Mouse (Mus musculus) hindbrain, embryonic 16.5 days (tissue): Measurements from ENCODE around the gene Dimt1. TPM values are rescaled to one million over a fixed set of nuclear protein-coding genes. Genes with fewer than 3 reads are reported as not detected.
A peak's percentile ranks its signal among the peaks of the same experiment; 100 is the strongest.

Experiments used
- ATAC-seq: fragments of 200-750 bp; cut with Nextera tagmentation; 2 replicates; pipeline ENCODE4 v1.8.0; 2017; ENCODE audit warnings: moderate TSS enrichment, moderate library complexity
- H3K27ac ChIP-seq: fragments of 300-500 bp; sonication (generic); 2 replicates; pipeline ENCODE4 v1.5.1; 2014; ENCODE audit warnings: low read depth, mild to moderate bottlenecking, control low read depth, low read length, moderate library complexity
- H3K27me3 ChIP-seq: fragments of 300-500 bp; sonication (generic); replicated peaks from 2 replicates; pipeline ENCODE4 v1.6.1; 2014; ENCODE audit warnings: low read length; ENCODE audit not compliant: control insufficient read depth, insufficient read depth
- H3K36me3 ChIP-seq: fragments of 300-500 bp; sonication (generic); 2 replicates; pipeline ENCODE4 v1.6.1; 2014; ENCODE audit warnings: mild to moderate bottlenecking, low read length, moderate library complexity, mixed read lengths; ENCODE audit not compliant: control insufficient read depth, insufficient read depth
- H3K4me1 ChIP-seq: fragments of 300-500 bp; sonication (generic); 2 replicates; pipeline ENCODE4 v1.6.1; 2014; ENCODE audit warnings: low read depth, low read length; ENCODE audit not compliant: control insufficient read depth, insufficient read depth
- H3K4me2 ChIP-seq: fragments of 300-500 bp; sonication (generic); 2 replicates; pipeline ENCODE4 v1.6.1; 2014; ENCODE audit warnings: mild to moderate bottlenecking, low read length, control low read depth, moderate library complexity
- H3K4me3 ChIP-seq: fragments of 300-500 bp; sonication (generic); 2 replicates; pipeline ENCODE4 v1.5.1; 2014; ENCODE audit warnings: mild to moderate bottlenecking, low read length, control low read depth, moderate library complexity
- H3K9ac ChIP-seq: fragments of 300-500 bp; sonication (generic); 2 replicates; pipeline ENCODE4 v1.6.1; 2014; ENCODE audit warnings: low read depth, mild to moderate bottlenecking, control low read depth, low read length, moderate library complexity
- H3K9me3 ChIP-seq: fragments of 300-500 bp; sonication (generic); 2 replicates; pipeline ENCODE4 v1.6.1; 2014; ENCODE audit warnings: mild to moderate bottlenecking, low read length, moderate library complexity; ENCODE audit not compliant: control insufficient read depth
- WGBS: fragments of 180-500 bp; shearing (Covaris S2); extraction: QIAGEN DNeasy Blood & Tissue Kit; methylation state at CpG from one replicate; pipeline ENCODE4 v1.1.7; 2014; 5-methylcytosine and 5-hydroxymethylcytosine counted together
- polyA plus RNA-seq: library from polyadenylated mRNA; unstranded; fragments of >200 nt; fragmentation: Nextera tagmentation; extraction: Ambion mirVana; gene quantifications from 2 replicates; pipeline ENCODE4 v1.2.1, GENCODE M21; 2015

The Dimt1 gene
- polyA plus RNA-seq, 1 experiment from 2014 or later = 39.3 TPM

DNA sequence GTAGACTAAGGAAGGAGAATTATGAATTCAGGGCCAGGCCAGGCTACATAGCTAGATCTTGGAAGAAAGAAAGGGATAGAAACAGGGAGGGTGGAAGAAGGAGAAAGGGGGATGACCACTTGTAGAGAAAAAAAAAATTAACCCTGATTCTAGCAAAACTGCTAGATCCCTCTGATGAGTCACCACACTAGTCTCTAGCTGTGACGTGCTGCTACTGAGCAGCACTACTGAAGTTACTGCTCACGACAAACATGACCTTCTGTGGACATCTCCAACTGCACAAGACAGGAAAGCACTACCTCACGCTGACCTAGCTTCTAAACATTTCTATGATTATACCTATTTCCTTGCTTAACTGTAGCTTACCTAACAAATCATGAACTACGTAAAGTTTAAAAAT, 18.6 kb upstream of the Dimt1 start:
- H3K9me3 ChIP-seq = peaks cover 2% of the 10 kb centered on the region; the same call in 1 of the 2 replicates
- no peak overlapping the region for H3K4me3 ChIP-seq
- no peaks in the 10 kb centered on the region for H3K36me3 ChIP-seq
- H3K4me2 ChIP-seq = no peak overlapping the region
- no peak overlapping the region for H3K9ac ChIP-seq
- H3K27me3 ChIP-seq = no peaks in the 10 kb centered on the region
- H3K4me1 ChIP-seq = no peaks in the 10 kb centered on the region
- 94% methylated on average over 4 of the region's 4 CpGs for WGBS
- no peak overlapping the region for H3K27ac ChIP-seq
- no peak for ATAC-seq

DNA sequence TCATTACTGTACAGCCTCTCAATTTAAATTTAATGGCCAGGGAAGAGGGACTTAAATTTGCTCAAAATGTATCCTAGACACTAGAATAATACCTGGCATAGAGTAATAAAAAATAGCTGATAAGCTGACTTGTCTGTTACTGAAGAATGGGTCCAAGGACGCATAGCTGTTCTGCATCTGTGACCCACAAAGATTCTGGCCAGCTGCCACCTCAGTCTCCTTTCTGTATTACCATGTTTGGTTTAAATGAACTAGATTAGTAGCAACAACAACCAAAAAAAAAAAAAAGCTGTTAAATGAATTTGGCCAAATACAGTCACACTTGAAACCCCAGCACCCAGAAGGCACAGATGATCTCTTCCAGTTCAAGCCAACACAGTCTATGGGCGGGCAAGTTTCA, 17.7 kb upstream of the Dimt1 start:
- Histone ChIP-seq H3K27ac (no peak overlapping the region), H3K4me1 (no peaks in the 10 kb centered on the region), H3K9ac (no peak overlapping the region), H3K9me3 (peaks cover 2% of the 10 kb centered on the region; the same call in 1 of the 2 replicates), H3K4me3 (no peak overlapping the region), H3K4me2 (no peak overlapping the region), H3K27me3 (no peaks in the 10 kb centered on the region), H3K36me3 (no peaks in the 10 kb centered on the region)
- 91% methylated on average over 2 of the region's 2 CpGs for WGBS
- no peak for ATAC-seq

DNA sequence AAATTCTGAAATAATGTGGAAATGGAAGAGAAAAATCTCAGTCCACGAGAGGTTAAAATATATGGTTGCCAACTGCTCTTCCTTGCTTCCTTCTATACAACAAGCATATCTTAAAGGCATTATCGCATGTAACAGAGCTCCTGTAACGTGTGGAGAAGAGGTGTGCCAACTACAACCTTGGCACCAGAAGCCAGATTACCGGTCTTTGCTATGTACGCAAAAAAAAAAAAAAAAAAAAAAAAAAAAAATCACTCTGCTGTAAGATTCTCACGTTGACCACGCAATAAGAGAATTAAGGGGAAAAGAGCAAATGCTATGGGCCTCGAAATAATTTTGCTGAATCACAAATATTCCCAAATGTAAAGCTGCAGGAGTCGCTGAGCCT, 11.1 kb upstream of the Dimt1 start:
- no peak for ATAC-seq
- WGBS = 7% methylated on average over 9 of the region's 9 CpGs

DNA sequence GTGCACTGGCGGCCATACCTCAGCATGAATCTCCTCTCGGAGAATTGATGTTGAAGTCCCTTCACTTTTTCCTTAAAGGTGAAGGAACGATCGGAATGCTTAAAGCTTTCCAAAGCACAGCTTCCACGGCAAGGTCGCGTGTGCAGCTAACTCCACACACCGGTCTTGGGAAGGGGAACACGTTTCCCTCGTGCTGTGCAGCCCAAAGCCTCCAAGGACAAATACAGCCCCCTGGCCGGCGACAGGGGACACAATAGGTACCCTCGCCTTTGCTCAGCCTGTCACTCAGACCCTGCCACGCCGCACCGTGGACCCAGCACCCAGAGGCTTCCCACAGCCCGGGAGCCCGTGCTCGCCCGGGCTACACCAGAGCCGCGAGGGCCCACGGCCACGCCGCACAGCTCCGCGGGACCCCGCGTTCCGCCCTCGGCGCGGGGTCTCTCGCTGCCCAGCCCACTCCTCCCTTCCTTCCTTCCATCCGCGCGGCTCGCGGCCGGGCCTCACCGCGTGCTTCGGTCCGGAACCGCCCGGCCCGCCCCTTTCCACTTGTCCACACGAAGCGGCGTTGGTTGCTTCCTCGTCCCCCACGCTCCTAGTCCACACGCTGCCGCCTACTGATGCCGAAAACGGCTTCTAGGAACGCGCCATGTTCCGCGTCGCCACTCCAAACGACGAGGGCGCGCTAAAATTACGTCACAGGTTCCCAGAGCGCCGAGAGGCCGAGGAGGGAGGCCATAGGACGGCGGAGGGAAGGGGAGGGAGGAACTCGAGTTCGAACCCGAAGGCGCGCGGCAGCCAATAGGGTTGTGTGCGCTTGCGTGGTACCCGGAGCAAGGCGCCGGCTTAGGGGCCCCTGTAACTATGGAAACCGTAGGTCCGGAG, 10.4 kb upstream of the Dimt1 start, which contains the start of gene Ipo11:
Gene Ipo11 (minus strand): TSS at position 703 of the 882 bp plus-strand sequence.
- Histone ChIP-seq H3K27me3 (no peaks in the 10 kb centered on the region), H3K4me1 (peaks cover 9% of the 10 kb centered on the region), H3K9me3 (no peaks in the 10 kb centered on the region), H3K4me3 (peak within 1 kb of the TSS; percentile 99), H3K4me2 (peak within 1 kb of the TSS; percentile 71), H3K36me3 (no peaks in the 10 kb centered on the region), H3K27ac (peak within 1 kb of the TSS; percentile 89), H3K9ac (peak within 1 kb of the TSS; percentile 93)
- WGBS = under 1% methylated on average over 80 of the region's 84 CpGs
- peak; percentile 97 for ATAC-seq

More for the DNA sequence above, 11.1 kb upstream of the Dimt1 start:
- H3K27ac ChIP-seq = peak overlapping the region; percentile 89
- no peaks in the 10 kb centered on the region for H3K36me3 ChIP-seq
- peak overlapping the region; percentile 93 for H3K9ac ChIP-seq
- H3K4me3 ChIP-seq = peak overlapping the region; percentile 99
- no peaks in the 10 kb centered on the region for H3K27me3 ChIP-seq
- H3K9me3 ChIP-seq = no peaks in the 10 kb centered on the region
- peaks cover 9% of the 10 kb centered on the region for H3K4me1 ChIP-seq
- H3K4me2 ChIP-seq = peak overlapping the region; percentile 71

DNA sequence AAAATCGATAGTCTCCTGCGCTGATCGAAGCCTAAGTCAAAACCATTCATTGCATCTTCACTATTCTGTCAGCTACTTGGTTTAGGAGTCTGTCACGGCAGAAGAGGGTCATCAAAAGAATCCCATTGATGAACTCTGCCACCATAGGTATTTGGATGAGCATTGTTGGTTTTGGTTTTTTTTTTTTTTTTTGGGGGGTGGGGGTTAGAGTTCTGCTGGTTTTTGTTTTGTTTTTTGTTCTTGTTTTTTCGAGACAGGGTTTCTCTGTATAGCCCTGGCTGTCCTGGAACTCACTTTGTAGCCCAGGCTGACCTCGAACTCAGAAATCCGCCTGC, 9.8 kb upstream of the Dimt1 start:
- H3K4me1 ChIP-seq = peaks cover 9% of the 10 kb centered on the region
- no peaks in the 10 kb centered on the region for H3K36me3 ChIP-seq
- H3K9ac ChIP-seq = peak overlapping the region; percentile 93; the same call in 1 of the 2 replicates
- peak overlapping the region; percentile 14 for H3K27ac ChIP-seq
- no peaks in the 10 kb centered on the region for H3K27me3 ChIP-seq
- H3K9me3 ChIP-seq = no peaks in the 10 kb centered on the region
- peak overlapping the region; percentile 71 for H3K4me2 ChIP-seq
- WGBS = 25% methylated on average over 7 of the region's 7 CpGs
- peak overlapping the region; percentile 99 for H3K4me3 ChIP-seq
- ATAC-seq = peak; percentile 12; the same call in 1 of the 2 replicates

DNA sequence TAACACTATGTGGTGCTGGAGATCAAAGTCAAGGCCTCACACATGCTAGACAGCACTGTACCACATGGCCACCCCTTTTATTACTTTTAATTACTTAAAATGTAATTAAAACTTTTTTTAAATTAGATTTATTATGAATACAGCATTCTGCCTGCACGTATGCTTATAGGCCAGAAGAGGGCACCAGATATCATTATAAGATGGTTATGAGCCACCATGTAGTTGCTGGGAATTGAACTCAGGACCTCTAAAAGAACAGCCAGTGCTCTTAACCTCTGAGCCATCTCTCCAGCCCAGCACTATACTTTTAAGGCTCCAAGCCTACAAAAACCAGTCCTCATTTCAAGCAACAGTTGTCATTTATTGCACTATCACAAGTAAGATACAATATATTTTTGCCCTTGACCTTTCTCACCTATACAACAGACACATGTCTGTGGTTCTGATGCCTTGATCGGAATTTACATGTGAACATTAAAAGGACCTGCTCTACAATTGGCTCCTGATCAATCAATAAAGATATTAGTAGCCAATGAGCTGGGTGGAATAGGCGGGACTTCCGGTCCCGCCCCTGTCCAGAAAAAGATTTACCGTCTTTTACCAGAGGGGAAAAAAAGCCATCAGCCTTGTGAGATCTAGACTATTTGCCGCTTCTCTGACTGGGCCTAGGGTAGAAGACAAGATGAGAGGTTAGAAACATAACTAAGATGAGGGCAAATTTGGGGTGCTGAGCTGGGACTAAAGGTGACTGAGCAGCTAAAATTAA, 5.5 kb upstream of the Dimt1 start:
- WGBS = 16% methylated on average over 7 of the region's 7 CpGs
- no peak for ATAC-seq
- no peak overlapping the region for H3K9ac ChIP-seq
- peak overlapping the region; percentile 24 for H3K4me2 ChIP-seq
- H3K4me3 ChIP-seq = peak overlapping the region; percentile 21
- H3K27ac ChIP-seq = no peak overlapping the region
- H3K9me3 ChIP-seq = no peaks in the 10 kb centered on the region
- H3K36me3 ChIP-seq = no peaks in the 10 kb centered on the region
- no peaks in the 10 kb centered on the region for H3K27me3 ChIP-seq
- H3K4me1 ChIP-seq = no peaks in the 10 kb centered on the region

DNA sequence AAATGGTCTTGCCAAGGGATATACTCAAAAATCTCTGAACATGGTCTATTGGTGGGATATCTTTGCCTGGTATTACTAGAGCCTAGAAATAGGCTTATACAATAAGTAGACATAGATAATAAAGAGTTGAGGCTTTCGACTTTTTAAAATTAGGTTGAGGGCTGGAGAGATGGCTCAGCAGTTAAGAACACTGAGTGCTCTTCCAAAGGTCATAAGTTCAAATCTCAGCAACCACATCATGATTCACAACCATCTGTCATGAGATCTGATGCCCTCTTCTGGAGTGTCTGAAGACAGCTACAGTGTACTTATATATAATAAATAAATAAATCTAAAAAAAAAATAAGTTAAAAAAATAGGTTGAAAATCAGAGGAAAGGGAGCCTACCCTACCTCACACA, 4.2 kb upstream of the Dimt1 start:
- Histone ChIP-seq H3K4me3 (no peak overlapping the region), H3K4me1 (peaks cover 2% of the 10 kb centered on the region), H3K36me3 (no peaks in the 10 kb centered on the region), H3K9me3 (no peaks in the 10 kb centered on the region), H3K27ac (no peak overlapping the region), H3K4me2 (no peak overlapping the region), H3K9ac (no peak overlapping the region), H3K27me3 (no peaks in the 10 kb centered on the region)
- 100% methylated on average over 1 of the region's 1 CpGs for WGBS
- ATAC-seq = no peak

DNA sequence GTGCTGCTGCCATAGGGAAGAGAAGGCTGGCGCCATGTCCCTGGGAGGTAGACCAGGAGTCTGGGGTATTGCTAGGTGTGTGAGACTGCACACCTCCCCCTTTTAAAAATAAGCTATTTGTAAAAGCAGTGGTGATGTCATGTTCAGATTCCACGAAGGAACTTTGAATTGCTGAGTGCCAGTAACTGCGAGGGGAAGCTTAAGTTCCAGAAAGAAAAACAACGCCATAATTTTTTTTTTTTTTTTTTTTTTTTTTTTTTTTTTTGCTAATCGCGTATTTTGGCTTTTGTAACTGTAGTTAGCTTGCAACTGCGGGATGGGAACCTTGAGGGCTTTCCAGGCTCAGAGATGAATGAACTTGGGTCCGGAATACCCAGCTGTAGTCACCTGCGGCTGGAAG, 1.4 kb upstream of the Dimt1 start:
- H3K9me3 ChIP-seq = no peaks in the 10 kb centered on the region
- no peak for ATAC-seq
- H3K27me3 ChIP-seq = no peaks in the 10 kb centered on the region
- peaks cover 4% of the 10 kb centered on the region for H3K36me3 ChIP-seq
- H3K4me1 ChIP-seq = peaks cover 16% of the 10 kb centered on the region
- no peak overlapping the region for H3K4me3 ChIP-seq
- 80% methylated on average over 9 of the region's 9 CpGs for WGBS
- H3K4me2 ChIP-seq = no peak overlapping the region
- no peak overlapping the region for H3K9ac ChIP-seq
- no peak overlapping the region for H3K27ac ChIP-seq

DNA sequence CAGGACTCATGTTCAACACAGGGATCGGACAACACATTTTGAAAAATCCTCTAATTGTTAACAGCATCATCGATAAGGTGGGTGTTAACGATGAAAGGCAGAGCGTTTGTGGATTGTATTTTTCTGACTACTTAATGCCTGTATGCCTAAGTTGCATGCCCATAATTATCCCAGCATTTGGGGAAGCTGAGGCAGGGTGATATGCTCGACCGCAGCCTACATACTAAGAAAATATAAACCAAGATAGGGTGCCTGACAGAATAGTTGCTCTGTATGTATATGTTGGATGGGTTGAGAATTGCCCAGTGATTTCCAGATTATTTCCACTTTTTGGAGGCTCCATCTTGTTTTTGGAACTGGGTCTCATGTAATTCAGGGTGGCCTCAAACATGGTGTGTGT, 656 bp downstream of the Dimt1 start:
- H3K27ac ChIP-seq = no peak overlapping the region
- 7% methylated on average over 6 of the region's 6 CpGs for WGBS
- no peak for ATAC-seq
- peak overlapping the region; percentile 82 for H3K4me3 ChIP-seq
- peak overlapping the region; percentile 77 for H3K4me2 ChIP-seq
- H3K27me3 ChIP-seq = no peaks in the 10 kb centered on the region
- peaks cover 16% of the 10 kb centered on the region for H3K4me1 ChIP-seq
- H3K36me3 ChIP-seq = peaks cover 4% of the 10 kb centered on the region
- H3K9ac ChIP-seq = peak overlapping the region; percentile 91
- no peaks in the 10 kb centered on the region for H3K9me3 ChIP-seq
